Mouse (Mus musculus): ENCODE data around the gene Cdsn. TPM values are rescaled to one million over a fixed set of nuclear protein-coding genes. Genes with fewer than 3 reads are reported as not detected.

Gene Cdsn
- polyA plus RNA-seq, 1 experiment from 2014 or later, result 0.10 TPM

DNA sequence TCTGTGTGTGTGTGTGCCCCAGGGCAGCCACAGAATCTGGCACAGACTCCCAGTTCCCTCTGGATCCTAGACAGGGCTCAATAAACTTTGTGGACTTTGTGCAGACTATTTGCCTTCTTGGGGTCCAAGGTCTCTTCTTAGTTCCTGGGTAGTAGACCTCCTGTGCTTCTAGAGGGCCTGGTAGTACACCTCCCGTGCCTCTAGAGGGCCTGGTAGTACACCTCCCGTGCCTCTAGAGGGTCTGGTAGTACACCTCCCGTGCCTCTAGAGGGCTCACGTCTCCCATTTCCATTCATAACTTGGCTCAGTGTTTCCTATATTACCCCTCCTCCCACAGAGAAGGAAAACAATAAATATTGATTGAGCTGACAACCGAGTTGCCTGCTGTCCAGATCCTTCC is 4.9 kb downstream of the Cdsn start:
- no peaks in the 10 kb centered on the region for H3K9me3 ChIP-seq (ENCODE audit: control insufficient read depth, low read length)
- no peak overlapping the region for H3K9ac ChIP-seq (ENCODE audit: low read depth, low read length)
- WGBS, result 24% methylated on average over 5 of the region's 5 CpGs
- no peaks in the 10 kb centered on the region for H3K36me3 ChIP-seq (ENCODE audit: control insufficient read depth, insufficient read depth, low read length)
- no peaks in the 10 kb centered on the region for H3K4me1 ChIP-seq (ENCODE audit: control insufficient read depth, insufficient read depth, low read length)
- H3K27me3 ChIP-seq (replicated peaks; ENCODE audit: control insufficient read depth, insufficient read depth, low read length), result no peaks in the 10 kb centered on the region
- H3K27ac ChIP-seq (ENCODE audit: low read length), result no peak overlapping the region
- no peak overlapping the region for H3K4me2 ChIP-seq (ENCODE audit: low read depth, low read length)
- H3K4me3 ChIP-seq (ENCODE audit: low read length), result no peak overlapping the region
- peak; percentile 92 for ATAC-seq

DNA sequence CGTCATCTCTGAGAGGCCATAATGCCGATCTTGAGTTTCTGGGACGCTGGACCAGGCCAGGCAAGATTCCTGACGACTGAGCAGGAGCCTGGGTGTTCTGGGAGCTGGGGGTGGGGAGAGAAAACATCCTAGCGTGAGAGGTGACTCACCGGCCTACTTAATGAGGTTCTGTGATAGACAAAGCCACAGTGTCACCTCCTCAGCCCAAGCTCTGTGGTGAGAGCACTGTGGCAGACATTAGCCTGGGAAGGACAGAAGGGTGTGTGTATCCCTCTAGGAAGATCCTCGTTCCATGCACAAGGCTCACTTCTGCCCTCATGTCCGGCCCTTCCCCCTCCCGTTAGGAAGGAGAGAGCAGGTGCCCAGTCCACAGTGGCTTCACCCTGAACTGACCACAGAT is 5.4 kb downstream of the Cdsn start:
- H3K9me3 ChIP-seq (ENCODE audit: control insufficient read depth, low read length), result no peaks in the 10 kb centered on the region
- H3K4me1 ChIP-seq (ENCODE audit: control insufficient read depth, insufficient read depth, low read length), result no peaks in the 10 kb centered on the region
- H3K4me3 ChIP-seq (ENCODE audit: low read length), result no peak overlapping the region
- H3K4me2 ChIP-seq (ENCODE audit: low read depth, low read length), result no peak overlapping the region
- H3K27me3 ChIP-seq (replicated peaks; ENCODE audit: control insufficient read depth, insufficient read depth, low read length), result no peaks in the 10 kb centered on the region
- no peaks in the 10 kb centered on the region for H3K36me3 ChIP-seq (ENCODE audit: control insufficient read depth, insufficient read depth, low read length)
- 58% methylated on average over 9 of the region's 9 CpGs for WGBS
- H3K27ac ChIP-seq (ENCODE audit: low read length), result no peak overlapping the region
- ATAC-seq, result peak; percentile 34
- no peak overlapping the region for H3K9ac ChIP-seq (ENCODE audit: low read depth, low read length)

DNA sequence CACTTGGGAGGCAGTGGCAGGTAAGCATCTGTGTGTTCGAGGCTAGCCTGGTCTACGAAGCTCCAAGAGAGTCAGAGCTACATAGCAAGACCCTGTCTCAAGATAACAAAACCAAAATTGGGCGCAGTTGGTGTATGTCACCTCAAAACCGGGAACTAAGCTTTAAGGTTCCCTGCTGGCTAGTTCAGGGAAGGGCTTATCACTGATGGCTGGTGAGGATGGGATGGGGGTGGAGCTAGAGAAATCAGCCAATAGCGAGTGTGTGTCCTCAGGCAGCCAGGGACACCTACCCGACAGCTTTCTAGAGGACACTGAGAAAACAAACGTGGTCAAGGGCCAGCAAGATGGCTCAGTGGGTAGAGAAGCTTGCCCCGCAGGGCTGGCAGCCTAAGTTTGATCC is 6.3 kb downstream of the Cdsn start:
- H3K27me3 ChIP-seq (replicated peaks; ENCODE audit: control insufficient read depth, insufficient read depth, low read length), result no peaks in the 10 kb centered on the region
- H3K36me3 ChIP-seq (ENCODE audit: control insufficient read depth, insufficient read depth, low read length), result no peaks in the 10 kb centered on the region
- no peak for ATAC-seq
- H3K4me1 ChIP-seq (ENCODE audit: control insufficient read depth, insufficient read depth, low read length), result no peaks in the 10 kb centered on the region
- H3K27ac ChIP-seq (ENCODE audit: low read length), result no peak overlapping the region
- no peak overlapping the region for H3K4me3 ChIP-seq (ENCODE audit: low read length)
- no peak overlapping the region for H3K4me2 ChIP-seq (ENCODE audit: low read depth, low read length)
- H3K9ac ChIP-seq (ENCODE audit: low read depth, low read length), result no peak overlapping the region
- no peaks in the 10 kb centered on the region for H3K9me3 ChIP-seq (ENCODE audit: control insufficient read depth, low read length)
- 64% methylated on average over 8 of the region's 8 CpGs for WGBS

DNA sequence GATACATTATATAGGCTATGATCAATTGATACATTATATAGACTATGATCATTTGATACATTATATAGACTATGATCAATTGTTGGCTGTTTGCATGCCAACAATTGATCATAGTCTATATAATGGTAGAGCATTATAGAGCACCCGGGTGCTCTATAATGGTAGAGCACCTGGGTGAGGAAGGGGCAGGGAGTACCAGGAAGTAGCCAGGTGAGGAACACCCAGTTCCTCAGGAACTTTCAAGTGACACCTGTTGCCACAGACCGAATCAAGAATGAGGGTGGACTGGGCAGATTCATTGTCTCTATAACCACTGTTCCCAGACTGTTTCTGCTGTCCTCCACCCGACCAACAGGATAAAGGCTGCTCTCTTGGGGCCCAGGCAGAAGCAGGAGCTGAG is 15.2 kb downstream of the Cdsn start, which contains the start of gene 2300002M23Rik:
TSS of gene 2300002M23Rik (plus strand) at position 301 of the 400 bp plus-strand sequence.
- WGBS, result 54% methylated on average over 3 of the region's 3 CpGs
- Histone ChIP-seq H3K36me3 (ENCODE audit: control insufficient read depth, insufficient read depth, low read length) (no peaks in the 10 kb centered on the region), H3K9ac (ENCODE audit: low read depth, low read length) (no peak within 1 kb of the TSS), H3K27ac (ENCODE audit: low read length) (no peak within 1 kb of the TSS), H3K4me1 (ENCODE audit: control insufficient read depth, insufficient read depth, low read length) (peaks cover 8% of the 10 kb centered on the region), H3K27me3 (replicated peaks; ENCODE audit: control insufficient read depth, insufficient read depth, low read length) (peaks cover 11% of the 10 kb centered on the region; the same call in 1 of the 2 replicates), H3K4me3 (ENCODE audit: low read length) (no peak within 1 kb of the TSS), H3K9me3 (ENCODE audit: control insufficient read depth, low read length) (no peaks in the 10 kb centered on the region), H3K4me2 (ENCODE audit: low read depth, low read length) (no peak within 1 kb of the TSS)
- no peak for ATAC-seq

DNA sequence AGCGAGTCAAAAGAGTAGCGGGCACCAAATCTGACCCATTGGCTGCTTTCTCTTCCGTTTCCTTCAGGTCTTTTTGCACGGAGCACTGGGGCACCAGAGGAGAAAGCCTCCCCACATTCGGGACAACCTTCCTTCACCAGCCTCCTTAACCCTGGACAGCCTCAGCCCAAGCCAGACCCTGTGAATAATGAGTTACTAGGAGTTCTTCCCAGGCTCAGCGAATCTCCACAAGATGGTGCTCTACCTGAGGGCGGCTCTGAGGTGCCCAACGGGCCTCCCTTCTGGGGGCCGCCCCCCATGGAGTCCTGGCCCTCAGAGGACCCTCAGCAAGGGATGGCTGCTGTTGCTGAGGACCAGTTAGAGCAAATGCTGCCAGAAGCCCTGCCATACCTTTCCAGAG is 15.8 kb downstream of the Cdsn start:
- Histone ChIP-seq H3K36me3 (ENCODE audit: control insufficient read depth, insufficient read depth, low read length) (no peaks in the 10 kb centered on the region), H3K4me2 (ENCODE audit: low read depth, low read length) (no peak overlapping the region), H3K9ac (ENCODE audit: low read depth, low read length) (no peak overlapping the region), H3K27me3 (replicated peaks; ENCODE audit: control insufficient read depth, insufficient read depth, low read length) (peaks cover 11% of the 10 kb centered on the region; the same call in 1 of the 2 replicates), H3K4me3 (ENCODE audit: low read length) (no peak overlapping the region), H3K4me1 (ENCODE audit: control insufficient read depth, insufficient read depth, low read length) (peaks cover 8% of the 10 kb centered on the region), H3K9me3 (ENCODE audit: control insufficient read depth, low read length) (no peaks in the 10 kb centered on the region), H3K27ac (ENCODE audit: low read length) (no peak overlapping the region)
- 21% methylated on average over 9 of the region's 9 CpGs for WGBS
- ATAC-seq, result no peak

DNA sequence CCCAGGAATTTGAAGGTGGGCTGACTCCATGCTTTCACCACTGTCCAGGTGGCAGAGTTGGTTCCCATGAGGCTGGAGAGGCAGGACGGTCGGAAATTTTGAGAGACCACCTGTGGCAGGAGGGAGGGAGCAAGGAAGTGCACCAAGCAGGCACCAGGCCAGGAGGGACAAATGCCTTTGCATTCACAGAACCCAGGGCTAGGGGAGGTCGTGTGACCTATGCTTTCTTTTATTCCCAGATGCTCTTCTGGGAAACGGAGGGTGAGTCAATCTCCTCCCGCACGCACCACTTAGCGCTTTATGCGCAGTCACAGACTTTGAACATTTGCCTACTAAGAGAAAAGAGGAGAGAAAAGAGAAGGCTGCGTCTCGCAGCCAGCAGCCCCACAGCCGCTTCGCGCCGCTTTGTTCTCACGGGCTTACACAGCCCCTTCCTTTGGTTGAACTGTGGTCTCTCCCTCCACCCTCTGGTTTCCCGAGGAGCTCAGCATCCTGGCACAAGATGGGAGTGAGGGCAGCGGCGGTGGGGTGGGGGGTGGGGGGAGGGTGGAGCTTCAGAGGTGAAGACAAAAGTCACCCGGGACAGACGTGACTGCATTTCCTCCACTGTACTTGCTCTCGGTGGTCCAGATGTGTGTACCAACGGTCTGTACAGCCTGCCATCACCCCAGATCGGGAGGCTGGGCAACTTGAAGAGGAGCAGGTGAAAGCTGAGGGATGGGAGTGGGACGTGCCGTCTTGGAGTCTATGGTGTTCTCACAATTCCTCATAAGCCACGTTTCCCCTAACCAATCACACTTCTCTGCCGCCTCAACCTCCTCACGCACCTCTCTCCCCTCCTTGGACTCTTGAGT is 17.4 kb downstream of the Cdsn start:
- Histone ChIP-seq H3K36me3 (ENCODE audit: control insufficient read depth, insufficient read depth, low read length) (no peaks in the 10 kb centered on the region), H3K27ac (ENCODE audit: low read length) (no peak overlapping the region), H3K9me3 (ENCODE audit: control insufficient read depth, low read length) (no peaks in the 10 kb centered on the region), H3K4me2 (ENCODE audit: low read depth, low read length) (peak overlapping the region; percentile 52), H3K27me3 (replicated peaks; ENCODE audit: control insufficient read depth, insufficient read depth, low read length) (peaks cover 11% of the 10 kb centered on the region; the same call in 1 of the 2 replicates), H3K4me1 (ENCODE audit: control insufficient read depth, insufficient read depth, low read length) (peaks cover 8% of the 10 kb centered on the region), H3K9ac (ENCODE audit: low read depth, low read length) (peak overlapping the region; percentile 43; the same call in 1 of the 2 replicates), H3K4me3 (ENCODE audit: low read length) (peak overlapping the region; percentile 26)
- 7% methylated on average over 28 of the region's 28 CpGs for WGBS
- no peak for ATAC-seq

- no peaks in the 10 kb centered on the region for H3K9me3 ChIP-seq (ENCODE audit: control insufficient read depth, low read length)
- no peak overlapping the region for H3K4me2 ChIP-seq (ENCODE audit: low read depth, low read length)
- H3K36me3 ChIP-seq (ENCODE audit: control insufficient read depth, insufficient read depth, low read length), result no peaks in the 10 kb centered on the region
- H3K4me3 ChIP-seq (ENCODE audit: low read length), result no peak overlapping the region
- 76% methylated on average over 14 of the region's 14 CpGs for WGBS
- no peak for ATAC-seq
- H3K4me1 ChIP-seq (ENCODE audit: control insufficient read depth, insufficient read depth, low read length), result peaks cover 14% of the 10 kb centered on the region
- H3K27me3 ChIP-seq (replicated peaks; ENCODE audit: control insufficient read depth, insufficient read depth, low read length), result peaks cover 11% of the 10 kb centered on the region; the same call in 1 of the 2 replicates
- no peak overlapping the region for H3K9ac ChIP-seq (ENCODE audit: low read depth, low read length)
- no peak overlapping the region for H3K27ac ChIP-seq (ENCODE audit: low read length)
Measured at GRCm38 (mm10) chr17:35570836-35571235, 18.9 kb downstream of the Cdsn start.

- Histone ChIP-seq H3K4me2 (ENCODE audit: low read depth, low read length) (no peak overlapping the region), H3K36me3 (ENCODE audit: control insufficient read depth, insufficient read depth, low read length) (no peaks in the 10 kb centered on the region), H3K4me3 (ENCODE audit: low read length) (no peak overlapping the region), H3K9ac (ENCODE audit: low read depth, low read length) (no peak overlapping the region), H3K27me3 (replicated peaks; ENCODE audit: control insufficient read depth, insufficient read depth, low read length) (peaks cover 11% of the 10 kb centered on the region; the same call in 1 of the 2 replicates), H3K9me3 (ENCODE audit: control insufficient read depth, low read length) (no peaks in the 10 kb centered on the region), H3K27ac (ENCODE audit: low read length) (no peak overlapping the region), H3K4me1 (ENCODE audit: control insufficient read depth, insufficient read depth, low read length) (peaks cover 14% of the 10 kb centered on the region)
- WGBS, result 95% methylated on average over 7 of the region's 7 CpGs
- no peak for ATAC-seq
Measured at GRCm38 (mm10) chr17:35571477-35571876, 19.5 kb downstream of the Cdsn start.

DNA sequence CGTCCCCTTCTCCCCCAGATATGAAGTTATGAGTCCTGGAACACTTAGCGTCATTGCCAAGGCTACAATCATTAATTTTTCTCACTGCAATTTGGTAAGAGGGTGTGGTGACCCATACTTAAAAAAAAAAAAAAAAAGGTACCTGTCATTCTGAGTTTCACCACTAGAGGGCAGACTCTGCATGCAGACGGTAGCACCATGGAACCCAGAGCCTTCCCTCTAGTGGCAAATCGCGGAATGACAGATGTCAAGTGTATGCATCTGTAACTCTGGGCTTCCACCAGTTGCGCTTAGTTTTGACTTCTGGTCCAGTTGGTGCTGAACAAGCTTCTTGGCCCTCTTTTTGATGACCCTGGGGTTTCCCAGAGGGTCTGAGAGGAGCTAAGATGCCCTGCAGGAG is 26.3 kb downstream of the Cdsn start:
- Histone ChIP-seq H3K36me3 (ENCODE audit: control insufficient read depth, insufficient read depth, low read length) (no peaks in the 10 kb centered on the region), H3K4me3 (ENCODE audit: low read length) (no peak overlapping the region), H3K9me3 (ENCODE audit: control insufficient read depth, low read length) (no peaks in the 10 kb centered on the region), H3K27ac (ENCODE audit: low read length) (no peak overlapping the region), H3K9ac (ENCODE audit: low read depth, low read length) (no peak overlapping the region), H3K4me2 (ENCODE audit: low read depth, low read length) (no peak overlapping the region), H3K27me3 (replicated peaks; ENCODE audit: control insufficient read depth, insufficient read depth, low read length) (no peaks in the 10 kb centered on the region), H3K4me1 (ENCODE audit: control insufficient read depth, insufficient read depth, low read length) (peaks cover 6% of the 10 kb centered on the region)
- no peak for ATAC-seq
- WGBS, result 22% methylated on average over 6 of the region's 6 CpGs
